Mouse (Mus musculus) G1E (cell line): ENCODE measurements around the gene Sema3c. TPM values are rescaled to one million over a fixed set of nuclear protein-coding genes. Genes with fewer than 3 reads are reported as not detected.
"Not testable (repeated sequence)": the region's sequence is repeated elsewhere in the genome, so short reads cannot be mapped to it uniquely, and the experiment has no call there.

Experiments used
- ATAC-seq: 2 replicates; pipeline ENCODE4 v1.8.0; 2016; ENCODE audit warnings: mild to moderate bottlenecking; ENCODE audit not compliant: insufficient number of reproducible peaks, poor library complexity, low FRiP score, severe bottlenecking; ENCODE audit errors: extremely low read depth
- DNase-seq: peaks from one replicate; pipeline ENCODE4 v3.0.0; 2012; ENCODE audit warnings: low spot score
- H3K27me3 ChIP-seq: 2 replicates; pipeline ENCODE4 v1.6.1; 2012; ENCODE audit warnings: mild to moderate bottlenecking, low read length, inconsistent platforms; ENCODE audit not compliant: insufficient read depth
- H3K36me3 ChIP-seq: replicated peaks from 2 replicates; pipeline ENCODE3; 2012; ENCODE audit warnings: mild to moderate bottlenecking, inconsistent platforms
- H3K4me1 ChIP-seq: 2 replicates; pipeline ENCODE4 v1.6.1; 2012; ENCODE audit warnings: low read depth, low read length, inconsistent platforms, mixed read lengths; ENCODE audit not compliant: insufficient read depth
- H3K4me3 ChIP-seq: 2 replicates; pipeline ENCODE4 v1.5.1; 2012; ENCODE audit warnings: low read depth, mild to moderate bottlenecking, inconsistent platforms, low read length, moderate library complexity, mixed read lengths
- H3K9me3 ChIP-seq: replicated peaks from 2 replicates; pipeline ENCODE4 v1.6.1; 2012; ENCODE audit warnings: inconsistent platforms
- CTCF ChIP-seq: IDR thresholded peaks from 2 replicates; pipeline ENCODE4 v1.5.1; 2012; ENCODE audit warnings: low read depth, low read length, inconsistent platforms, mixed read lengths
- GATA1 ChIP-seq: IDR thresholded peaks from 2 replicates; pipeline ENCODE4 v1.6.1; 2012; ENCODE audit warnings: borderline replicate concordance, low read length, inconsistent platforms, mixed read lengths
- GATA2 ChIP-seq: IDR thresholded peaks from 2 replicates; pipeline ENCODE4 v1.6.1; 2012; ENCODE audit warnings: low read depth, low read length, inconsistent platforms, borderline replicate concordance
- POLR2AphosphoS5 ChIP-seq: IDR thresholded peaks from 2 replicates; pipeline ENCODE4 v1.6.1; 2012; ENCODE audit warnings: low read depth, low read length, inconsistent platforms; ENCODE audit not compliant: insufficient replicate concordance
- TAL1 ChIP-seq: conservative IDR thresholded peaks from 2 replicates; pipeline ENCODE4 v1.6.1; 2012; ENCODE audit warnings: low read depth, low read length, inconsistent platforms, mixed read lengths
- polyA plus RNA-seq: library from polyadenylated mRNA; stranded (reverse); fragments of >175 nt; gene quantifications from 2 replicates; pipeline ENCODE4 v1.2.3, GENCODE M21; 2012
- total RNA-seq, 2 experiments: library from RNA; stranded (forward) in 1 of 2; stranded (reverse) in 1 of 2; fragments of 200-1000 nt in 1 of 2; fragments of >200 nt in 1 of 2; fragmentation: Nextera tagmentation in 1 of 2; gene quantifications; 2 replicates each; pipeline ENCODE4 v1.2.3; 2014 to 2017

The Sema3c gene
- total RNA-seq (2014; fragmentation: Nextera tagmentation), result not detected in 2 replicates
- 0.06 and 0.11 TPM in 2 replicates for total RNA-seq (2017)
- polyA plus RNA-seq, result not detected in 2 replicates

DNA sequence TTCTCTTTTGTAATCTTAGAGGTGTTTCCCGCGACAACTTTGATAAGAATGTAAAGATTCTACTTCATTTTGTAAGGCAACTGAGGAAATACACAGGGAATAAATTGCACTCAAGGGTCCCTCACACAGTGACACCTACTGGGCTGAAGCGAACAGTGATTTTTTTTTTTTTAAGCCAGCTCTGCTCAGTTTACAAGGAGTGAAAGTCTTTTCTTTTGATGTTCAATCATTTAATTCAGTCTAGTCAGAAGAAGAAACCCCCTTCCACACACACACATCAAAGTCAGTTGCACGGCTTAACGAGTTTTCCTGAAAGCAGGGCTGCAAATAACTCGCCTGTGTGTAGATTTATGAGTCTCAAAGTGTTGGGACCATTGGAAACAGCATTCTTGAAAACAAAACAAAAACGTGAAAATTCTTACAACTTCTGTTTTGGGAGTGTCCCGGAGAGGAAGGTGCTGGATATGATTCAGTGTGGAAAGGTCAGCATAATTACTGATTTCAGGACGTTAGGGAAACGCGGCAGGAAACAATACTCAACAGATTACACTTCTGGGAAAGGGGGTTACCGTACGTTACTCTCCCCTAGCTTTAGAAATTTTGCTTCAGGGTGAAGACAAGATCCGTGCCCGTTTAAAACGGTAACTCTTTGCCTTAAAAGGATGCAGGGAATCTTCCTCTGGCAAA is at the start of gene Sema3c:
TSS of gene Sema3c (plus strand) at position 588 of the 687 bp plus-strand sequence.
- Histone ChIP-seq H3K9me3 (no peaks in the 10 kb centered on the region), H3K36me3 (no peaks in the 10 kb centered on the region), H3K4me1 (no peaks in the 10 kb centered on the region), H3K4me3 (no peak within 1 kb of the TSS), H3K27me3 (peaks cover 14% of the 10 kb centered on the region)
- DNase-seq, result no peak
- ATAC-seq, result no peak
- no peak for TF ChIP-seq GATA2
- no peak for TF ChIP-seq GATA1
- no peak for TF ChIP-seq POLR2AphosphoS5
- TF ChIP-seq TAL1, result no peak
- TF ChIP-seq CTCF, result no peak

DNA sequence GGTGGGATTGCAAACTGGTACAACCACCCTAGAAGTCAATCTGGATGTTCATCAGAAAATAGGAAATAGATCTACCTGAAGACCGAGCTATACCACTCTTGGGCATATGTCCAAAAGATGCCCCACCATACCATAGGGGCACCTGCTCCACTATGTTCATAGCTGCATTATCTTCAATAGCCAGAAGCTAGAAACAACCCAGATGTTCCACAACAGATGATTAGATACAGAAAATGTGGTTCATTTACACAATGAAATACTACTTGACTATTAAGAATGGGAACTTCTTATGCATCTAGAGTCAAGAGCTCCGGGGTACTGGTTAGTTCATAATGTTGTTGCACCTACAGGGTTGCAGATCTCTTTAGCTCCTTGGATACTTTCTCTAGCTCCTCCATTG is 42.9 kb upstream of the Sema3c start:
- not testable (repeated sequence) for H3K36me3 ChIP-seq, DNase-seq, H3K9me3 ChIP-seq, H3K4me3 ChIP-seq, ATAC-seq, H3K4me1 ChIP-seq, H3K27me3 ChIP-seq

DNA sequence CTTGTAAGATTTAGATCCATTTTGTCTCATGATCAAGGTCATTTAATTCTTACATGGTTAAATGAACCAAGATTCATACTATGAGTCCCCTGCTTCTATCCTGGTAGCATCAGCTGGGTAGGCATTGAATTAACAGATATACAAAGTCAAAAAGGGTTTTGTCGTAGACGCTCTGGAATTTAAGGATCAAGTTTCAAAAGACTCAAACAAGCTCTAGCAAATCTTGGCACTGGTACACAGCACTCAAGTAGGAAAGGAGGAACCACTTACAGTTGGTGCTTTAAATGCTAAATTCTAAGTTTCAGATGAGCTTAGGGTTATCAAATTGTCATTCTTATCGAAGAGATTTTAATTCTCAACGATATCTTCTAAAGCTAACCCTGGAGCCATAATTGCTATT is 30.9 kb upstream of the Sema3c start:
- no peak for ATAC-seq
- TF ChIP-seq GATA1 (no peak), POLR2AphosphoS5 (no peak), TAL1 (no peak), GATA2 (no peak), CTCF (no peak)
- Histone ChIP-seq H3K9me3 (no peaks in the 10 kb centered on the region), H3K36me3 (no peaks in the 10 kb centered on the region), H3K27me3 (no peaks in the 10 kb centered on the region), H3K4me1 (no peaks in the 10 kb centered on the region), H3K4me3 (no peak overlapping the region)
- no peak for DNase-seq

DNA sequence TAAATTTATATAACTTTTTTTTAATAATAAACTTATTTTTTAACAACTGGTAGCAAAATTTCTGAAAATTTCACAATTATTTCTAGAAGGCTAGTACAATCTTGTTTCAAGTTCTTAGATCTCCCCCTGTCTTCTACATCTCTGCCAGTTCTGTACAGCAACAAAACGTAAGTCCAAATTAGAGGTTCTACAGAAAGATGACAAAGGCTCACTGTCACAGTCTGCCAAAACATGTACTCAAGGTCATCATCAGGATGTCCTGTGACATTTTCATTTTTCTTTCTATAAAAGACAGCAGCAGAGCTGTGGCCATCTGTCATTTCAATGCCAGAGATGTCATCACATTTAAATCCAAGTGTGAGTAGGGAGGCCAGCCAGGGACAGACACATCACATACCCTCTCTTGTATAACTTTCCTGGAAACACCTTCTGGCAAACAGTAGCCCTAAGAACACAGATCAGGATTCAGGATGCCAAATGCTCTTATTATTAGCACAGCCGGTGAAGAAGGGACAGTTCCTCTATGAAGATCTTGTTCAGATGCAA is 29.1 kb upstream of the Sema3c start:
- no peak for ATAC-seq
- no peaks in the 10 kb centered on the region for H3K27me3 ChIP-seq
- no peak overlapping the region for H3K4me3 ChIP-seq
- H3K4me1 ChIP-seq, result no peaks in the 10 kb centered on the region
- no peak for DNase-seq
- H3K36me3 ChIP-seq, result no peaks in the 10 kb centered on the region
- H3K9me3 ChIP-seq, result no peaks in the 10 kb centered on the region
- TF ChIP-seq POLR2AphosphoS5 (no peak), GATA2 (no peak), CTCF (no peak), GATA1 (no peak), TAL1 (no peak)

DNA sequence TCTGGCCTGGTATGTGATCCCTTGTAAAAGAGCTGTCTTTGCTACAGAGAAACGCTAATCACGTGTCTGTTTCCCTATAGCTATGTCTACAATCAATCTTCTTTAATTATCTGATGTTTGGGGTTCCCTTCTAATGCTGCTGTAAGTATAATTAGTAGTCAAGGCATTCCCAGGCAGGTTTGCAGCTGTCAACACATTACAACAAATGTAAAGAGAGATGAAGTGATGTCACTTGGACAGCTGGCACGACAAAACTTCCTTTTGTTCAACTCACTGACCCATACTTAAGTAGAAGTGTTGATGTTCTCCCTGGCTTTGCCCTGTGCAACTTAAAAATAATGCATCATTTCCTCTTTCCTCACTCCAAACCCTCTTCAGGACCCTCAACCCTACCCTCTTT is 22.4 kb upstream of the Sema3c start:
- H3K36me3 ChIP-seq, result no peaks in the 10 kb centered on the region
- TF ChIP-seq GATA2, result no peak
- no peak for TF ChIP-seq TAL1
- no peak for TF ChIP-seq CTCF
- TF ChIP-seq GATA1, result no peak
- TF ChIP-seq POLR2AphosphoS5, result no peak
- H3K4me1 ChIP-seq, result no peaks in the 10 kb centered on the region
- ATAC-seq (no peak), DNase-seq (no peak)
- H3K4me3 ChIP-seq, result no peak overlapping the region
- no peaks in the 10 kb centered on the region for H3K9me3 ChIP-seq
- peaks cover 9% of the 10 kb centered on the region; the same call in 1 of the 2 replicates for H3K27me3 ChIP-seq

DNA sequence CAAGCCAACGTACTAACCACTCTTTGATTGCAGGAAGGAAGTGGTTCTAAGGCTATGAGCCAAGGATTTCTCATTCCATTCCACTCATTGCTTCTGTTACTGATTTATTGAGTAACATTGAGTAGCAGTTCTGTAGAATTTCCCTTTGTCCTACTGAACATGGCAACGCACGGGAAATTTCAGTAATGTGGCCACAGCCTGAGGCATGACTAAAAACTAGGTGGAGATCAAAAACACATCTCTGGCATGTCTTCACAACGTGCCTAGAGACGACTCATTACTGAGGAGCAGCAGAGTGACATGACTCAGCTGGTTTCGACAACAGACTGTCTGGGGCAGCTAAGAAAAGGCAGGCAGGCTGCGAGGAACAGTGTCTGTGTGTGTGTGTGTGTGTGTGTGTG is 18.0 kb upstream of the Sema3c start:
- Histone ChIP-seq H3K36me3 (no peaks in the 10 kb centered on the region), H3K4me1 (no peaks in the 10 kb centered on the region), H3K9me3 (no peaks in the 10 kb centered on the region), H3K4me3 (no peak overlapping the region), H3K27me3 (peaks cover 9% of the 10 kb centered on the region; the same call in 1 of the 2 replicates)
- TF ChIP-seq GATA2, result no peak
- no peak for TF ChIP-seq GATA1
- no peak for TF ChIP-seq CTCF
- TF ChIP-seq POLR2AphosphoS5, result no peak
- no peak for TF ChIP-seq TAL1
- ATAC-seq (no peak; the same call in 1 of the 2 replicates), DNase-seq (no peak)
